Mouse (Mus musculus): ENCODE results near the gene 1700003E16Rik.

DNA sequence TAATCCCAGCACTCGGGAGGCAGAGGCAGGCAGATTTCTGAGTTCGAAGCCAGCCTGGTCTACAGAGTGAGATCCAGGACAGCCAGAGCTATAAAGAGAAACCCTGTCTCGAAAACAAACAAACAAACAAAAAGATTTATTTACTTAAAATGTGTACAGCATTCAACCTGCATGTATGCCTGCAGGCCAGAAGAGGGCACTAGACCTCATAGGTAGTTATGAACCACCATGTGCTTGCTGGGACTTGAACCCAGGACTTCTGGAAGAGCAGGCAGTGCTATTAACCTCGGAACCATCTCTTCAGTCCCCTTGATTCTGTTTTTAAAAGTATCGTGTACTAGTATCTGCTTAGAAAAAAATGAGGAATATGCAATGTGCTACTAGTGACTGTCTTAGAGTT, 28.8 kb upstream of the 1700003E16Rik start:
- TF ChIP-seq CTCF (IDR thresholded peaks at IDR 0.05; ENCODE audit: insufficient read depth, low read depth, low read length) (no peak), POLR2A (IDR thresholded peaks at IDR 0.05; ENCODE audit: insufficient read depth, low read depth, low read length) (no peak)

Data from olfactory bulb, adult 2 months (tissue).